Mouse (Mus musculus) ES-Bruce4 (cell line): ENCODE measurements around the gene Ccdc107.

ENCODE experiments used
- CTCF ChIP-seq: IDR thresholded peaks from one replicate; pipeline ENCODE4 v1.8.1; 2011; ENCODE audit warnings: low read depth, low read length
- POLR2A ChIP-seq: IDR thresholded peaks from one replicate; pipeline ENCODE4 v1.8.1; 2011; ENCODE audit warnings: low read length; ENCODE audit not compliant: insufficient read depth

GRCm38 (mm10) chr4:43498983-43499382 is 6.3 kb downstream of the Ccdc107 start:
- no peak for TF ChIP-seq POLR2A
- TF ChIP-seq CTCF, result peak; percentile 55
